Mouse (Mus musculus) bone marrow macrophage, adult 2 months (primary cell): ENCODE measurements around the gene Zfp94.

ENCODE experiments used
- CTCF ChIP-seq: IDR thresholded peaks from 2 replicates; pipeline ENCODE4 v1.5.1; 2012; ENCODE audit warnings: low read depth, mild to moderate bottlenecking, low read length, moderate library complexity
- POLR2A ChIP-seq: IDR thresholded peaks from 2 replicates; pipeline ENCODE4 v1.6.1; 2012; ENCODE audit warnings: mild to moderate bottlenecking, low read depth, low read length, borderline replicate concordance

- TF ChIP-seq CTCF (no peak), POLR2A (no peak)
Measured at GRCm38 (mm10) chr7:24291387-24292090, 24.9 kb downstream of the Zfp94 start.
